Mouse (Mus musculus) neural tube, embryonic 10.5 days (tissue): ENCODE measurements at regions not wholly inside any gene's neighbourhood (a gene's known extent, or its start where the extent isn't known, plus 50 kb on each side); places are given as distances from the start of the nearest gene placed in this dataset.

Experiments used
- DNase-seq: peaks from one replicate; pipeline ENCODE4 v3.0.0-alpha.2; 2017; ENCODE audit warnings: low spot score; ENCODE audit errors: extremely low spot score

DNA sequence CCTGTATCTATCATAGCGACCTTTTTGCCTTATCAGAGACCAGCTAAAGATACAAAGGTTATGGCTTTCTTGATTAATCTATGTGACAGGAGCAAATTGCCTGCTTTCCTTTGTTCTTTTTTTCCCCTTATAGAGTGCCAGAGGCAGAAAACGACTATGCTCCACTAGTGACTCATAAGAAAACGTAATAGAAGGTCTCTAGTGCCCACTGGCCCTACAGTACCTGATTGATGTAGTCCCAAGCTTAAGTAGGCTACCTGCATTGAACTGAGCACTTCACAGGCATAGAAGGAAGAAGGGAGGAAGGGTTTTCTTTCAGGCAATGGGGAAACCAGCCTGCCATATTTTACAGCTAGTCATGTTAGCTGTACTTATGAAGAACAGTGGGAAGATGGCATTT, 116.0 kb upstream of the Tusc1 start:
- no peak for DNase-seq

DNA sequence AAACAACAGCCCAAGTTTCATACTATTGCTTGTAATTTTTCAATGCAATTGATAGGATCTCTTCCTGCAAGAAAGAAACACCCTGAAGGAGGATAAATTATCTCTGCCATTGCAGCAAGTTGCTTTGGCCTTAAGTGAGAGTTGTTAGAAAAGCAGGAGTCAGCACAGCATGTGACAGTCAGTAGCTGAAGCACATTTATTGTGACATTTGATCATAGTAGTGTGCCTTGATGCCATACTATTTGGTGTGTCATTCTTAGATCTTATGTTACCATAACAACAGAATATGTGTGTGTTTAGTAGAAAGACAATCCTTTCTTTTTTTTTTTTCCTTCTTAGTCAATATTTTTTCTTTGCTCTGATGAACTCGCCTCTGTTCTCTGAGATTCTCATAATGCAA, 115.5 kb upstream of the Tusc1 start:
- no peak for DNase-seq

DNA sequence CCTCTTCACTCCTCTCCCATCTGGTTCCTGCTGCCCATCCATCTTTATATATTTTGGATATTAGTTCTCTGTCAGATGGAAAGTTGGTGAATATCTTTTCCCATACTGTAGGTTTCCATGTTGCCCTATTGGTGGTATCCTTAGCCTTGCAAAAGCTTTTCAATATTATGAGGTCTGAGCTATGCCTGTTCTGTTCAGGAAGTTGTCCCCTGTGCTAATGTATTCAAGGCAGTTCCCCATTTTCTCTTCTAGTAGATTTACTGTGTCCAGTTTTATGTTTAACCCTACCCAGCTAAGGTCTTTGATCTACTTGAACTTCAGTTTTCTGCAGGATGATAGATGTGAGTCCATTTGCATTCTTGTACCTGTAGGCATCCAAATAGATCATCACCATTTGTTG, 109.4 kb upstream of the Tusc1 start:
- no peak for DNase-seq

DNA sequence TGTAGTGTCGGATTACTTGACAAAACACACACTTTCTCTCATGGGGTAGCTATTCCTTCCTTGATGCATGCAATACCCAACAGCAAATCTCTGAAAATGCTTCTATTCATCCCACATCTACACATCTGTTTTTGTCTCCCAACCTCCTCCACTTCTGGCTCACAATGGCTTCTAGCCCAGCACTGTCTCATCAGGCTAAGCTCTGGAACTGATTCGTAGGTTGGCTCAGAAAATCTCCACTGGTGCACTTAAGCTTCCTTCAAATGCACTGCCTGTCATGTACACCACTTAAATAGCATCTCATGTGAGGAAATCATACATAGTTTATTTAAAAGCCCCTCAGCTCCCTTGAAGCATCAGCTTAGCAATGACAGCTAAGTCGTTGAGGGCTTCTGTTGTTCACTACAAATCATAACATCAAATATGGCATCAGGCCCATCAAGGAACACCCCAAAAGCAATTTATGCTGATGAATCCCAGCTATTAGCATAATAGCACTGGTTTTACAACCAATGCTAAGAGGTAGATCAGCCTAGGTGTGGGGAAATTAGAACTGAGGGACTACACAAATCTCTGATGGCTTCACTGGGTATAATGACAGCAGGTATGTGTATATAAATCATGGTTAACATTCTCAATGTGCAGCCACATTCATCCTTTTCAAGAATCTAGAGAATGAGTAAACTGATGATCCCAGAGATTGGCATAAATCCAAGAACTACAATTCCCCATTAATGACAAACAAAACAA, 103.5 kb upstream of the Tusc1 start:
- no peak for DNase-seq

DNA sequence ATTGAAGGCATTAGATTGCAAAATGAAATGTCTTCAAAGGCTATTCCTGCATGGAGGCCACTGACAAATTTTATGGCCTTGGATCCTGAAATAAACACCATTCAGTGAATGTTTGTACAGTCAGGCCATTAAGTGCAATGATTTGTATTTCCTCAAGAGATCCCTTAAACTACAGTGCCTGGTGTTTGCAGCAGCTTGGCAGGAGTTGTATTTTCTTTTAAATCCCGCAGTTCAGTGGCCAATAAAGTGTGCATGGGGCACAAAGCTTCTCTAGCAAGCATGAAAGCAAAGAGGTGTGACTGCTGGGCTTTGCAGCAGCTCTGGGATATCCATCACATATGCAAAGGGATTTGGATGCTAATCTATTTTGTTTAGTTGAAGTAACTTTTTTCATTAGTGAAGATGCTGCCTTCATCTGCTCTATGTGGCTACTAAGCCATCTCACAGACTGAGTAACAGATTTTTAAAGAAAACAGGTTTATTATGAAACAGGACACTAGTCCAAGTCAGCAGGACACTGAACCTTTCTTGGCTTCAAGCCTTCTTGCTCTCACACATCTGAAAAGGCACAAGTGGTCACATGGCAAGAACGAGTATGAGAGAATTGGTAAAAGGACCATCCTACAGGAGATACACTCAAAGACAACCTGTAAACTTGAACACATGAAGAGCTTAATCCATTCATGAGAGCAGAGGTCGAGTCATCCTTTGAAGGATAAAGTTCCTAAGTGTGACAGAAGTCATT, 102.2 kb upstream of the Tusc1 start:
- DNase-seq: no peak

DNA sequence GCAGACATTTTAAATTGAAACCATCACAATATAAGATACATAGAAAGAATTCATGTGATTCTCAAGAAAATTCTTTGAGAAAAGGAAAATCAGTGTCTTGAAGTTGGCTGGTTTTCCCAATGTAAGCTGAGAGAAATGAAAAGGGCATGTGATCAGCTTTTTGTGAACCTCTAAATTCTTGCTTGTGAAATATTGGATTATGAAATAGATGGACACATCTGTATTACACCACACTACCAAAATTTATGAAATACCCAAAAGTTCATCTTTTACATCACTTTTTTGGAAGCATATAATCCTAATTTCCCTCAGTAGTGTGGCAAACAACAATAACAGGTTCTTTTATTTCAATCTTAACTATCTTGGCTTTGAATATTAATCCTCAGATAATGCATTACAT, 77.4 kb upstream of the Tusc1 start:
- DNase-seq: no peak

DNA sequence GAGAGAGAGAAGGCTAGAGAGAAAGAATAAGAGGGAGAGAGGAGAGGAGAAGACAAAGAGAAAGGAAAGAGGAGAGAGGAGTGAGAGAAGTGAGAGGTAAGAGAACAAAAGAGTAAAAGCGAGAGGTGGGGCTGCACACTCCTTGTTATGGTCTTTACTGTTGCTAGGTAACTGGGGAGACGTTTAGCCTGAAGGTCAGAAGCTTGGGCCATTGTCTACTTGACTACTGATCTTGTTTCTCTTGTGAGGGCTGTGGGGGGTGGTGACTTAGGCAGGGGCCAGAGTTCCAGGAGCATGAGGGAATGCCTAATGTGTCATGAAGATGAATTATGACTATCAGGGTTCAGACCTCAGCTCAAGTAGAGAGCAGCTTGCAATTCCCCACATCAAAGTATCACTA, 71.6 kb upstream of the Tusc1 start:
- no peak for DNase-seq

DNA sequence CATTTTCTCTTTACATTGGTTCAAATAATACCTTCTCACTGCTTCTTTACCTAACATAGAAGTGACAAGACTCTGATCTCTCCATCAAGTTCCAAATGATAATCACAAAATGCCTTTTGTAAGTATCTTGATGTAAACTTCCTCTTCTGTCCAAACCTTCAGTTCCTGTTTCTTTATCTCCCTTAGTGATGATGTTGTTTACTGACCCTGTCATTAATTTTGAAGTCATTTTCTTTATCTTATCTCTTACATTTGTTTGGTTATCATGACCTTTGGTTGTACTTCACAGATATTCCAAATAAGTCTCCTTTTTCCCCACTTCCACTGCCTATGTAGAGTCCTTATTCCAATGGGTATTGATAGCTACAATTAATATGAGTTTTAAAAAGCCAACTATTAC, 65.3 kb upstream of the Tusc1 start:
- no peak for DNase-seq
